Mouse (Mus musculus): ENCODE measurements around the gene Fchsd2. TPM values are rescaled to one million over a fixed set of nuclear protein-coding genes. Genes with fewer than 3 reads are reported as not detected.

Fchsd2 gene
- polyA plus RNA-seq, 1 experiment from 2014 or later, result 20.1 TPM

DNA sequence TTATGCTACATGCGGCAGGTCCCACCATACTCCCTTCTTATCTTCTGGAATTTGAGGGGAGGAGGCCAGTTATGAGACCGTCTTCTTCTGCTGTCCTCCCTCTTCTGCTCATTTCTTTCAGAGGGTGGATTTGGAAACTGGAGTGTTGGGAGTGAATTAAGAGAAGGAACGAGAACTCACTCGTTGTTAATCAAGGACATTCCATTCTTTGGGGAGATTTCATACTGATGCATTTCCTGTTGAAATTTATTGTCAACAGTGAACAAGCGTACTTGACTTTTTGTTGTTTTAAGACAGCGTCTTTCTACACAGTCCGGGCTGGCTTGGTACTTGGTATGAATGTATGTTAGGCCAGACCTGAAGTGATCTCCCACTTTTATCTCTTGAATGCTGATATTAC is 26.7 kb downstream of the Fchsd2 start:
- Histone ChIP-seq H3K4me3 (ENCODE audit: low read depth, low read length) (no peak overlapping the region), H3K9ac (ENCODE audit: low read depth, low read length) (no peak overlapping the region), H3K9me3 (ENCODE audit: control insufficient read depth) (no peaks in the 10 kb centered on the region), H3K4me1 (replicated peaks; ENCODE audit: control insufficient read depth, insufficient read depth, low read length) (no peaks in the 10 kb centered on the region), H3K36me3 (ENCODE audit: control insufficient read depth, insufficient read depth) (peaks cover 21% of the 10 kb centered on the region), H3K27ac (ENCODE audit: low read depth, low read length) (0 out of 2 replicates have a peak overlapping the region, but pooled peaks have one; percentile 6), H3K27me3 (replicated peaks; ENCODE audit: control insufficient read depth, insufficient read depth, low read length) (no peaks in the 10 kb centered on the region), H3K4me2 (replicated peaks; ENCODE audit: low read depth) (no peak overlapping the region)
- no peak for TF ChIP-seq CTCF (IDR thresholded peaks at IDR 0.05; ENCODE audit: low read depth)
- 78% methylated on average over 7 of the region's 7 CpGs for WGBS
- ATAC-seq, result no peak

DNA sequence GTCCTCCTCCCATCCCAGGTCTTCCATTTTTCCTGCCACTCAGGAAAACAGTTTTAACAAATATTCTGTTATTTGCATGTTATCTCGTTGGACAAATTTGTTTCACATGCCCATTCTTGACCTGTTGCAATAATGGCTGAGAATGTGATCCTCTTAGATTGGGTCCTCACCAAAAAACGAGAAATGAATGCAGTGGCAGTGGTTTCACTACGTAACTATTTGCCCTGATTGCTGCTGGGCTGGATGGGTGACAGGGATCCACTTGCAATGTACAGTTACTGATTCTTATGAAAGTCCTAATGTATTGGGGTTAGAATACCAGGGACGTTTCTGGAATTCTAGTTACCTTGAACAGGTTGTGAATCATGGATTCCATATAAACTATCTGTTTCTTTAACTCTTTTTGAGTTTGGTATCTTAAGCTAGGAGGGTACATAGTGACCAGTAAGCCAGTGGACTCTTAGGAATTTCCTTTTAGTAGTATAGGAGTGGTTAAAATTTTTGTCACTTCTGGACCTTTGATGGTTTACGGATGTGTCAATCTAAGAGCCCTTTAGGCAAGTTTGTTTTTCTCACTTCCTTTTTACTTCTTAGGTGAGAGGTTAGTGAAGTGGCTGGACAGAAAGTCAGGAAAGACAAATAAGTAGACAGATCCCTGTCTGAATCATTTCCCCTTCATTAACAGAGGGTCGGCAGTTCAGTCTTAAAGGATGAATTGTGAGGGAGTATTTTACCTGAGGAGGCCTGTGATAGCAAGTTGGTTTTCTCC is 31.1 kb downstream of the Fchsd2 start:
- no peak overlapping the region for H3K9ac ChIP-seq (ENCODE audit: low read depth, low read length)
- H3K27ac ChIP-seq (ENCODE audit: low read depth, low read length), result no peak overlapping the region
- ATAC-seq, result no peak
- H3K27me3 ChIP-seq (replicated peaks; ENCODE audit: control insufficient read depth, insufficient read depth, low read length), result no peaks in the 10 kb centered on the region
- H3K9me3 ChIP-seq (ENCODE audit: control insufficient read depth), result no peaks in the 10 kb centered on the region
- 0 out of 2 replicates have a peak, but pooled peaks cover 4% of the 10 kb centered on the region for H3K4me1 ChIP-seq (replicated peaks; ENCODE audit: control insufficient read depth, insufficient read depth, low read length)
- no peak for TF ChIP-seq CTCF (IDR thresholded peaks at IDR 0.05; ENCODE audit: low read depth)
- 0 out of 2 replicates have a peak, but pooled peaks cover 3% of the 10 kb centered on the region for H3K36me3 ChIP-seq (ENCODE audit: control insufficient read depth, insufficient read depth)
- no peak overlapping the region for H3K4me2 ChIP-seq (replicated peaks; ENCODE audit: low read depth)
- no peak overlapping the region for H3K4me3 ChIP-seq (ENCODE audit: low read depth, low read length)
- WGBS, result 70% methylated on average over 6 of the region's 6 CpGs

DNA sequence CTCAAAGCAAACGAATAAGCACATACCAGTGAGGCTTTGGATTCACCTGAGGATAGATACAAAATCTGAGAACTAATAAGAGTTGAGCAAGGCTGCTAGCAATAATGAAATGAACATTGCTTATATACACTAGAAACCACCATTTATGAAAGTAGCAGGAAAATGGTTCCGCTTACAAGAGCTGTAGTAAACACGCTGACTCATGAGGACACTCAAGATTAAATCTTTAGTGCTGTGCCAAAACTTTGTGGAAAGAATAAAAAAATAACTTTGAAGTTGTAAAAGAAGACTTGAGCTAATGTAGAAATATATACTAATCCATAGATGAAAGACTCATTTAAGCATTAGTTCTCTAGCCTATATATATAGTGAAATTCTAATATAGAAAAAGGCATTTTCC is 35.1 kb downstream of the Fchsd2 start:
- no peaks in the 10 kb centered on the region for H3K27me3 ChIP-seq (replicated peaks; ENCODE audit: control insufficient read depth, insufficient read depth, low read length)
- WGBS, result 40% methylated on average over 3 of the region's 3 CpGs
- H3K27ac ChIP-seq (ENCODE audit: low read depth, low read length), result 0 out of 2 replicates have a peak overlapping the region, but pooled peaks have one; percentile 1
- 0 out of 2 replicates have a peak, but pooled peaks cover 7% of the 10 kb centered on the region for H3K4me1 ChIP-seq (replicated peaks; ENCODE audit: control insufficient read depth, insufficient read depth, low read length)
- TF ChIP-seq CTCF (IDR thresholded peaks at IDR 0.05; ENCODE audit: low read depth), result no peak
- H3K9ac ChIP-seq (ENCODE audit: low read depth, low read length), result no peak overlapping the region
- no peaks in the 10 kb centered on the region for H3K9me3 ChIP-seq (ENCODE audit: control insufficient read depth)
- H3K4me3 ChIP-seq (ENCODE audit: low read depth, low read length), result no peak overlapping the region
- no peak for ATAC-seq
- no peak overlapping the region for H3K4me2 ChIP-seq (replicated peaks; ENCODE audit: low read depth)
- H3K36me3 ChIP-seq (ENCODE audit: control insufficient read depth, insufficient read depth), result 0 out of 2 replicates have a peak, but pooled peaks cover 3% of the 10 kb centered on the region

DNA sequence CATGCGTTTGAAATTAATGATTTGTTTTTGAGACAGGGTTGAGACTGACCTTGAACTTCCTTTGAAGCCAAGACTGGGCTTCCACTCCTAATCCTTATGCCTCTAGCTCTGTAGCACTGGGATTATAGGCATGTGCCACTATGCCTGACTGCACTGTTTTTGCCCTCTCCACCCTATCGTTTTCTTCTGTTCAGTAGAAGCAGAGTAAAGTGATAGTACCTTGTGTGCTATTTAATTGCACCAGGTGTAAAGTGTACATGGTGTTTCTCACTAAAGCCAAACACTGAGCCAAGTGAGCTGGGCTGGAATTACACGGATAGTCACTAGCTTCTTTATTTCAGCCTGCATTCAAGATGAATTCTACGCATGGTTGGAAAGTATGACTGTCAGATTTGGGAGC is 35.9 kb downstream of the Fchsd2 start:
- no peak overlapping the region; the same call in 1 of the 2 replicates for H3K27ac ChIP-seq (ENCODE audit: low read depth, low read length)
- H3K27me3 ChIP-seq (replicated peaks; ENCODE audit: control insufficient read depth, insufficient read depth, low read length), result no peaks in the 10 kb centered on the region
- H3K4me3 ChIP-seq (ENCODE audit: low read depth, low read length), result no peak overlapping the region
- 0 out of 2 replicates have a peak, but pooled peaks cover 7% of the 10 kb centered on the region for H3K4me1 ChIP-seq (replicated peaks; ENCODE audit: control insufficient read depth, insufficient read depth, low read length)
- no peaks in the 10 kb centered on the region for H3K9me3 ChIP-seq (ENCODE audit: control insufficient read depth)
- 0 out of 2 replicates have a peak, but pooled peaks cover 3% of the 10 kb centered on the region for H3K36me3 ChIP-seq (ENCODE audit: control insufficient read depth, insufficient read depth)
- no peak overlapping the region for H3K4me2 ChIP-seq (replicated peaks; ENCODE audit: low read depth)
- H3K9ac ChIP-seq (ENCODE audit: low read depth, low read length), result no peak overlapping the region
- WGBS, result 56% methylated on average over 4 of the region's 4 CpGs
- TF ChIP-seq CTCF (IDR thresholded peaks at IDR 0.05; ENCODE audit: low read depth), result no peak
- ATAC-seq, result no peak

DNA sequence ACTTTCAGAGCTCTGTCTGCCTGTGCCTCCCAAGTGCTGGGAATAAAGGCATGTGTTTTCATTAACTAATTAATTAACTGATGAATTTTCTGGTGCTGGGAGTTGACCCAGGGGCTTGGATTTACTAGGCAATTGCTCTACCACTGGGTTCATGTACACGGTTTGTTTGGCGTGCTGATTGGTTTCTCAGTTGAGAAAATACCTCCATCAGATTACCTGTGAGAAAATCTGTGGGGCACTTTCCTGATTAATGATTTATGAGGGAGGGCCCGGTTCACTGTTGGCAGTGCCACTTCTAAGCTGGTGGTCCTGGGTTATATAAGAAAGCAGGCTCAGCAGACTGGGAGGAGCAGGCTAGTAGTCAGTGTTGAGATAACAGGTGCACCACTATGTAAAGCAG is 38.0 kb downstream of the Fchsd2 start:
- H3K27me3 ChIP-seq (replicated peaks; ENCODE audit: control insufficient read depth, insufficient read depth, low read length), result no peaks in the 10 kb centered on the region
- no peak overlapping the region for H3K27ac ChIP-seq (ENCODE audit: low read depth, low read length)
- no peak for ATAC-seq
- no peak for TF ChIP-seq CTCF (IDR thresholded peaks at IDR 0.05; ENCODE audit: low read depth)
- WGBS, result 43% methylated on average over 3 of the region's 3 CpGs
- 0 out of 2 replicates have a peak, but pooled peaks cover 3% of the 10 kb centered on the region for H3K36me3 ChIP-seq (ENCODE audit: control insufficient read depth, insufficient read depth)
- no peaks in the 10 kb centered on the region for H3K9me3 ChIP-seq (ENCODE audit: control insufficient read depth)
- no peak overlapping the region for H3K4me2 ChIP-seq (replicated peaks; ENCODE audit: low read depth)
- no peak overlapping the region for H3K9ac ChIP-seq (ENCODE audit: low read depth, low read length)
- H3K4me3 ChIP-seq (ENCODE audit: low read depth, low read length), result no peak overlapping the region
- 0 out of 2 replicates have a peak, but pooled peaks cover 7% of the 10 kb centered on the region for H3K4me1 ChIP-seq (replicated peaks; ENCODE audit: control insufficient read depth, insufficient read depth, low read length)

DNA sequence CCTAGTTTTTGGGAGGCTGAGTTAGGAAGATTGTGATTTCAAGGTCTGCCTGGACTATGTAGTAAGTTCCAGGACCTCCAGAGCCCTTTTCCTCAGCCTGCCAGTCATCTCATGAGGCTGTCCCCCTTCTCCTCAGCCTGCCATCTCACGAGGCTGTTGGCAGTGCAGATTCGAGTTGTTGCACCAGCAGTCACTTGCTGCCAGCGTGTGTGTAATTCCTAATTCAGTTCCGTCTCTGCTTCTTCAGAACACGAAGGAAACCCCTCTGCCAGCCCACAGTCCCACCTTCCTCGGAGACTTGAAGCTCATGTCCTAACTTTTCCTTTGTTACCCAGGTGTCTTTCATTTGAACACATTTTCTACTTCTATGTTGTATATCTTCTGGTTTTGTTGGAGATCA is 38.6 kb downstream of the Fchsd2 start:
- Histone ChIP-seq H3K9me3 (ENCODE audit: control insufficient read depth) (no peaks in the 10 kb centered on the region), H3K4me2 (replicated peaks; ENCODE audit: low read depth) (no peak overlapping the region), H3K27me3 (replicated peaks; ENCODE audit: control insufficient read depth, insufficient read depth, low read length) (no peaks in the 10 kb centered on the region), H3K9ac (ENCODE audit: low read depth, low read length) (no peak overlapping the region), H3K4me3 (ENCODE audit: low read depth, low read length) (no peak overlapping the region), H3K4me1 (replicated peaks; ENCODE audit: control insufficient read depth, insufficient read depth, low read length) (0 out of 2 replicates have a peak, but pooled peaks cover 7% of the 10 kb centered on the region), H3K36me3 (ENCODE audit: control insufficient read depth, insufficient read depth) (0 out of 2 replicates have a peak, but pooled peaks cover 3% of the 10 kb centered on the region), H3K27ac (ENCODE audit: low read depth, low read length) (no peak overlapping the region)
- WGBS, result 85% methylated on average over 6 of the region's 6 CpGs
- TF ChIP-seq CTCF (IDR thresholded peaks at IDR 0.05; ENCODE audit: low read depth), result no peak
- ATAC-seq, result no peak

All from intestine, postnatal 0 days (tissue).